Mouse (Mus musculus) hindbrain, embryonic 14.5 days (tissue): ENCODE results near the gene Bdp1. TPM values are rescaled to one million over a fixed set of nuclear protein-coding genes. Genes with fewer than 3 reads are reported as not detected.

ENCODE experiments used
- polyA plus RNA-seq: library from polyadenylated mRNA; unstranded; fragments of >200 nt; fragmentation: Nextera tagmentation; extraction: Ambion mirVana; gene quantifications from 2 replicates; pipeline ENCODE4 v1.2.1, GENCODE M21; 2014

Gene Bdp1
- polyA plus RNA-seq, 1 experiment from 2014 or later = 22.2 TPM

Other genes starting within 250 kb of the Bdp1 start
- 25.8 and 34.3 TPM in 2 replicates for gene Cartpt, start 203.0 kb downstream of the Bdp1 start, polyA plus RNA-seq
- 35.1 and 39.8 TPM in 2 replicates for gene Mccc2, start 88.4 kb downstream of the Bdp1 start, polyA plus RNA-seq
- 396 and 451 TPM in 2 replicates for gene Serf1, start 3.9 kb upstream of the Bdp1 start, polyA plus RNA-seq
- 47.8 and 48.5 TPM in 2 replicates for gene Smn1, start 20.8 kb upstream of the Bdp1 start, polyA plus RNA-seq
- 0.17 and 0.19 TPM in 2 replicates for gene Naip2, start 98.0 kb upstream of the Bdp1 start, polyA plus RNA-seq
- gene Naip5, start 142.3 kb upstream of the Bdp1 start, polyA plus RNA-seq = 0.10 and 0.21 TPM in 2 replicates
- 0.15 TPM in 1 of 2 replicates, not detected in the other for gene Naip6, start 213.6 kb upstream of the Bdp1 start, polyA plus RNA-seq